Mouse (Mus musculus) heart, embryonic 16.5 days (tissue): Measurements from ENCODE around the gene Hps5. TPM values are rescaled to one million over a fixed set of nuclear protein-coding genes. Genes with fewer than 3 reads are reported as not detected.

ENCODE experiments used
- ATAC-seq: fragments of 200-750 bp; cut with Nextera tagmentation; replicated peaks from 2 replicates; pipeline ENCODE4 v1.8.0; 2017; ENCODE audit warnings: moderate number of reproducible peaks; ENCODE audit not compliant: insufficient read depth, low FRiP score; ENCODE audit errors: extremely low read depth
- H3K27ac ChIP-seq: fragments of 300-500 bp; sonication (generic); 2 replicates; pipeline ENCODE4 v1.5.1; 2014; ENCODE audit warnings: mild to moderate bottlenecking, low read length, control low read depth, moderate library complexity
- H3K27me3 ChIP-seq: fragments of 300-500 bp; sonication (generic); 2 replicates; pipeline ENCODE4 v1.6.1; 2014; ENCODE audit warnings: low read length, mixed read lengths; ENCODE audit not compliant: control insufficient read depth, insufficient read depth
- H3K36me3 ChIP-seq: fragments of 300-500 bp; sonication (generic); 2 replicates; pipeline ENCODE4 v1.6.1; 2014; ENCODE audit not compliant: control insufficient read depth, insufficient read depth
- H3K4me1 ChIP-seq: fragments of 300-500 bp; sonication (generic); 2 replicates; pipeline ENCODE4 v1.6.1; 2014; ENCODE audit warnings: low read length, mixed read lengths; ENCODE audit not compliant: control insufficient read depth, insufficient read depth
- H3K4me2 ChIP-seq: fragments of 300-500 bp; sonication (generic); 2 replicates; pipeline ENCODE4 v1.6.1; 2014; ENCODE audit warnings: low read depth, mild to moderate bottlenecking, control low read depth, low read length
- H3K4me3 ChIP-seq: fragments of 300-500 bp; sonication (generic); 2 replicates; pipeline ENCODE4 v1.5.1; 2014; ENCODE audit warnings: mild to moderate bottlenecking, control low read depth, low read length
- H3K9ac ChIP-seq: fragments of 300-500 bp; sonication (generic); 2 replicates; pipeline ENCODE4 v1.6.1; 2014; ENCODE audit warnings: low read length, control low read depth
- H3K9me3 ChIP-seq: fragments of 300-500 bp; sonication (generic); replicated peaks from 2 replicates; pipeline ENCODE4 v1.6.1; 2016; ENCODE audit warnings: low read length; ENCODE audit not compliant: control insufficient read depth
- WGBS: fragments of 180-500 bp; shearing (Covaris S2); extraction: QIAGEN DNeasy Blood & Tissue Kit; methylation state at CpG from one replicate; pipeline ENCODE4 v1.1.7; 2014; 5-methylcytosine and 5-hydroxymethylcytosine counted together
- polyA plus RNA-seq: library from polyadenylated mRNA; unstranded; fragments of >200 nt; fragmentation: Nextera tagmentation; extraction: Ambion mirVana; gene quantifications from 2 replicates; pipeline ENCODE4 v1.2.1, GENCODE M21; 2015

Hps5 gene
- polyA plus RNA-seq, 1 experiment from 2014 or later = 10.4 TPM

- H3K9me3 ChIP-seq = no peaks in the 10 kb centered on the region
- H3K36me3 ChIP-seq = no peaks in the 10 kb centered on the region
- H3K27ac ChIP-seq = no peak within 1 kb of the TSS
- WGBS = 73% methylated on average over 5 of the region's 5 CpGs
- no peak within 1 kb of the TSS for H3K4me2 ChIP-seq
- H3K27me3 ChIP-seq = peaks cover 5% of the 10 kb centered on the region
- H3K9ac ChIP-seq = no peak within 1 kb of the TSS
- H3K4me3 ChIP-seq = no peak within 1 kb of the TSS
- no peak for ATAC-seq
- no peaks in the 10 kb centered on the region for H3K4me1 ChIP-seq
Measured at GRCm38 (mm10) chr7:46715600-46715999, 80.3 kb downstream of the Hps5 start, which contains the start of gene Saa3. TSS of gene Saa3 (minus strand) at chr7:46715700.

- 30% methylated on average over 6 of the region's 6 CpGs for WGBS
- Histone ChIP-seq H3K9me3 (no peaks in the 10 kb centered on the region), H3K27ac (no peak overlapping the region), H3K9ac (no peak overlapping the region), H3K4me1 (peaks cover 3% of the 10 kb centered on the region), H3K27me3 (peaks cover 5% of the 10 kb centered on the region), H3K4me3 (no peak overlapping the region), H3K4me2 (no peak overlapping the region), H3K36me3 (no peaks in the 10 kb centered on the region)
- ATAC-seq = no peak
Measured at GRCm38 (mm10) chr7:46714518-46714917, 81.3 kb downstream of the Hps5 start.

DNA sequence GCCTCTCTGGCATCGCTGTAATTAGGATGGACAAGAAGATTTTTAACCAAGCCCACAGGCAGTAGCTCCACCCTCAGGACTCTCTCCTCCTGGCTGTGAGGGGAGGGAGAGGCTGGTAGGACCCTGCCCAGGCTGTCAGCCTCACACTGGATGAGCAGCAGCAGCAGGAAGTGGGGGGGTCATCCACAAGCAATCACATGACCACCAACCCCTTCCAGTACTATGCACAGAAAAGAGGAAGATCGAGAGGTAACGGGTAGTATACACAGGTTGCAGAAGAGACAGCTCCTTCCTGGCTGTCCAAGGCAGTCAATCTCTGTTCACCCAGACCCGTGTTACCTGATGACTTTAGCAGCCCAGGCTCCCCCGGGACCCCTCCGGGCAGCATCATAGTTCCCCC, 83.6 kb downstream of the Hps5 start:
- no peaks in the 10 kb centered on the region for H3K9me3 ChIP-seq
- H3K27ac ChIP-seq = no peak overlapping the region
- peaks cover 9% of the 10 kb centered on the region for H3K4me1 ChIP-seq
- no peak for ATAC-seq
- WGBS = 48% methylated on average over 6 of the region's 6 CpGs
- no peak overlapping the region for H3K4me3 ChIP-seq
- H3K36me3 ChIP-seq = no peaks in the 10 kb centered on the region
- peaks cover 2% of the 10 kb centered on the region for H3K27me3 ChIP-seq
- no peak overlapping the region for H3K9ac ChIP-seq
- no peak overlapping the region for H3K4me2 ChIP-seq

Other genes starting within 250 kb of the Hps5 start
- gene Sergef, start 156.3 kb downstream of the Hps5 start, polyA plus RNA-seq = 11.0 and 11.4 TPM in 2 replicates
- gene Tph1, start 123.5 kb downstream of the Hps5 start, polyA plus RNA-seq = 0.61 and 1.1 TPM in 2 replicates
- gene Saal1, start 85.4 kb downstream of the Hps5 start, polyA plus RNA-seq = 14.2 and 15.4 TPM in 2 replicates
- 0.62 and 0.84 TPM in 2 replicates for gene Saa3, start 80.4 kb downstream of the Hps5 start, polyA plus RNA-seq
- not detected in 2 replicates for gene Saa4, start 63.5 kb downstream of the Hps5 start, polyA plus RNA-seq
- gene Saa1, start 53.1 kb downstream of the Hps5 start, polyA plus RNA-seq = 0.25 TPM in 1 of 2 replicates, not detected in the other
- gene Saa2, start 44.3 kb downstream of the Hps5 start, polyA plus RNA-seq = not detected in 2 replicates
- 32.2 and 33.3 TPM in 2 replicates for gene Gtf2h1, start within 50 bp of the Hps5 start, polyA plus RNA-seq
- 3,218 and 3,386 TPM in 2 replicates for gene Ldha, start 45.4 kb upstream of the Hps5 start, polyA plus RNA-seq
- gene Ldhc, start 65.1 kb upstream of the Hps5 start, polyA plus RNA-seq = not detected in 2 replicates
- gene Tsg101, start 123.9 kb upstream of the Hps5 start, polyA plus RNA-seq = 161 and 164 TPM in 2 replicates
- 7.9 and 8.4 TPM in 2 replicates for gene Uevld, start 162.5 kb upstream of the Hps5 start, polyA plus RNA-seq
- not detected in 2 replicates for gene Gm9999, start 187.5 kb upstream of the Hps5 start, polyA plus RNA-seq
- gene Spty2d1, start 212.3 kb upstream of the Hps5 start, polyA plus RNA-seq = 13.1 and 15.0 TPM in 2 replicates